Mouse (Mus musculus) adrenal gland, postnatal 14 days (tissue): ENCODE measurements at regions not wholly inside any gene's neighbourhood (a gene's known extent, or its start where the extent isn't known, plus 50 kb on each side); places are given as distances from the start of the nearest gene placed in this dataset.

Experiments
- DNase-seq: peaks from one replicate; pipeline ENCODE4 v3.0.0; 2021; ENCODE audit warnings: mixed read lengths

DNA sequence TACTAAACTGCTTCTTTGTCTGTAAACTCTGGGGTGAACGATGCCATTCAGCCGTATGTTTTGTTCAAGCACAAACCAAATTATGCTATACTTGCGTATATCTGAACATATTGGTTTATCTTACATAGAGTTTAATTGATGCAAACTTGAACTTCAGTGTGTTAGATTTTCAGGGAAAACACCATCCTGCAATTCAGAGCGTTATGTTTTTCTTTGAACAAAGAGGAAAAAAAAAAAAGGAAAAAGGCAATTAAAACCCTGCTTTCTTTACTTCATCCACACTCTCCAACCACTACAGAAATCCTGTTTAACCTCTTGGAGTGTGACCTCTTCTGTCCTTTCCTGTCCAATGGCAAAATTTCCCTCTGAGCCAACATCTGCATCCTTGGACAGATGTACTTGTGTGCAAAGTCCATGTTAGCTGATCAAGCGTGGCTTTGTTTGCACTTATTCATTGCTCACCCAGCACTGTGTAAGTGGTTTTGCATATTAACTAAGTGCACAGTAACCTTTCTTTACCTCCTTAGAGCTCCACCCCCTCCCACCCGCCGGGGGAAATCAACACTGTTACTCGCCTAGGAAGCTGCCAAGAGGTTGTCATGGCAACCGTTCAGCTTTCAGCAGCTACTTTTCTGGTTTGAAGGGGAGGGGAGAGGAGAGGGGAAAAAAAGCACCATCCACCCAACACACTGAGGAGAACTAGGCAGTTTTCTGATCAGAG is 174.4 kb upstream of the Klf12 start:
- peak; percentile 65 for DNase-seq

DNA sequence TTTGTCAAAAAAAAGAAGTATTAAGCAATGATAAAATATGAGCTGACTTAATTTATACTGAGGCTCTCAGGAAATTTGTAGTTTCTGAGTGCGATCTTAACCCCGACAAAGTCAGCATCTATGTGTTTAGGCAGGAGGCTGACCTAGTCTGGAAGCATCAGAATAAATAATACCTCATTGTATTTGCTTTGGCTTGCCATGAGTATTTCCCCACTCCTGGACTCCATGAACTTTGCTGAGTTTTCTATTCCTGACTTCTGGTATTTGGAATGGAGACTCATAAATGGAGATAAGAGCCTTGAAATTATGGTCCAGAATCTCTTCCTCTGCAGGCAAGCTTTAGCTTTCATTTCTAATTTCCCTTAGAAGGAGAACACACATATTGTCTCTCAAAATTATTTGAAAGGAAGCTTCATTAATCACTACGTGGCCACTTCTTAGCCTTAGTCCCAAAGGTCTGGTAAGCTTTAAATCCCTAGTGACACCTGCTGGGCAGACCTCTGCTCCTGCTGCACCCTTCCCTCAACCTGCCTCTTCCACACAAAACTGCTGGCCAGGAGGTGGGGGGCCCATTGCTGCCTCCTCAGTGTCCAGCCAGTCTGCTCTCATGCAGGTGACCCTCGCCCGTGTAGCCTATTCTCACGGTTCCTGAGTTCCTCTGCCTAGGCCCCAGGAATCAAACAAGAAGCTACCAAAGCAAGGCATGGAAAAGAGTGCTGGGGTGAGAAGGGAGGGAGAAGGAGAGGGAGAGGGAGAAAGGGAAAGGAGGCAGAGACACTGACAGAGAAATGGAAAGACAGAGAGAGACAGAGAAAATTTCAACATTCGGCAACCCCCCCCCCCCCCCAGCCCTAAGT is 173.6 kb upstream of the Klf12 start:
- no peak for DNase-seq

GRCm38 (mm10) chr14:100446130-100446529 is 161.7 kb upstream of the Klf12 start:
- DNase-seq, result no peak

GRCm38 (mm10) chr14:100444848-100445247 is 160.4 kb upstream of the Klf12 start:
- no peak for DNase-seq

DNA sequence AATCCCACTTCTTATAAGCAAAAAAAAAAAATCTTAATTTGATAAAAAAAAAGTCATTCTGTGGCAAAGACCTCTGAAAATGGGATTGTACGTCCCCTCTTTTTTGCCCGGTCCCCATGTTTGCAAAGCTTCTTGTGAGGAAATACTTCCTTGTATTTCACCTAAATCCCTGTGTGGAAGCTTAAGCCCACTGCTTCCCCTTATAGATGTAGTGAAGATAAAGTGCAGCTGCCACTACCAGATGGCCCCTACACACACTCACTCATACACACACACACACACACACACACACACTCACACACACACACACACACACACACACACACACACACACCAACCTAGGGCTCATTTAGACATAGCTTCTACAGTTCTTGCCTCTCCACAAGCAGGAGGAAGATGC is 159.6 kb upstream of the Klf12 start:
- DNase-seq, result no peak

GRCm38 (mm10) chr14:100437552-100437951 is 153.1 kb upstream of the Klf12 start:
- DNase-seq, result no peak

DNA sequence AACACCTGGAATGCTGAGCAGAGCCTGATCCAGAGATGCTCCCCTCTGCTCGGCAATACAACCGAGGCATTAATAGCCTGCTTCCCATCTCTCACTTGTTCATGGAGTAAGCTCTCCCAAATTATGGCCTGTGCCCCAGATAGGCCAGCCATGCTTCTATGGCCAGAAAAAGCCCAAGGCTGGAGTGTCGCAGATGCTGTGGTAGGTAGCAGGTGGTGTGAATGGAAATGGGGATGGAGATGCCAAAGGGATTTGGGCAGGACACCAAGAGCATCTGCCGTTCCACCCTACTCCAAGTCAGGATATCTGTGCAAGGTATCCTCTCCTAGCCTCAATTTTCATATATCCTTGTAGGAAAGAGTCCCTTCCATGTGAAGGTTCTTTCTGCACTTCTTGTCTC is 145.2 kb upstream of the Klf12 start:
- DNase-seq, result no peak

DNA sequence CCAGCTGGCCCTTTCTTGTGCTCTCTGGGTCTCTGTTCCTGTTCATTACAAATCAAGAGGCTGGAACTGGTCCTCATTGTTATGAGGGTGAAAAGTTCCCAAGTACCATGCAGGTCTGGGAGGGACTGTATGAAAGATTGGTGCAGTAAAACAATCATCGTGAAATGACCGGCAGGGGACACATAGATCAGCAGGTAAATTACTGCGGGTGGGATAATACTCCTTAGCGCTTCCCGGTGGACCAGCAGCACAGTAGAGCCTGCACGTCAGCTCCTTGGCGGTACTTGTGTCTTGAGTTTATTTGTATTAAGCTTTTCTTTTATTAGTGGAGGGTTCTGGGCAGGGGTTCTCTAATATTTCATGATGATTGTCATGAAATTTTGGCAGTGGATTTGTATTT is 141.9 kb upstream of the Klf12 start:
- DNase-seq, result no peak

DNA sequence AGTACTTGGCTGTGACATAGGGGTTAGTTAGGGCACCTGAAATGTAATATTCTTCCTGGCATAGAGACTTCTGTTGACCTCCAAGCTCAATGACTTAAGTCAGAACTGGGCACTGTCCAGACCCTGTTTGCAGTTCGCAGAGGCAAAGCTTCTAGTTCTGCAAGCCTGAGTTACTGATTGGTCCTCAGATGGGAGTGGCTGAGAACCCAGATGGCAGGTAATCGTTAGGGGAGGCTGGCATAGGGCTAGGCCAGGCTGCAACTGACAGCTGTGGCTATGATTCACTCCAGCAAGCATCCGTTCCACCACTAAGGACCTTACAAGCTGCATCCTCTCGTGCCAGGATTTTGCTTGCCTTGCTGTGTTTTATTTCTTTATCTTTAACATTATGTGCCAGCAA is 139.3 kb upstream of the Klf12 start:
- DNase-seq, result no peak

DNA sequence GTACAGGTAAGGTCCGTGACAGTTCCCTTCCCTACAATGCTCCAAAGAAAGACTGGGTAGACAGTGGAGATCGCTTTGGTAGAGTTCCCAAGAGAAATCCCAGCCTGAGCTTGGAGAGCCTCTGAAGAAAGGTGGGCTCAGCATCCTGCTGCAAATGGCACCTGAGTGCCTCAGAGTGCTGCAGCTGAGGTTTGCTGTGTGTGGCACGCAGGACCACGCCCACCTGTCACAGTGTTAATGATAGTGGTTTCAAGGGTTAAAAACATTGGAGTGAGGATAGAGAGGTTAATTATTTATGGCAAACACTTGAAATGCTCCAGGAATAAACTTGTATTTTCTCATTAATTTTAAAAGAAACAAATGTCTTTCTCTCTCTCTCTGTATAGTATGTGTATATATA is 137.2 kb upstream of the Klf12 start:
- no peak for DNase-seq

DNA sequence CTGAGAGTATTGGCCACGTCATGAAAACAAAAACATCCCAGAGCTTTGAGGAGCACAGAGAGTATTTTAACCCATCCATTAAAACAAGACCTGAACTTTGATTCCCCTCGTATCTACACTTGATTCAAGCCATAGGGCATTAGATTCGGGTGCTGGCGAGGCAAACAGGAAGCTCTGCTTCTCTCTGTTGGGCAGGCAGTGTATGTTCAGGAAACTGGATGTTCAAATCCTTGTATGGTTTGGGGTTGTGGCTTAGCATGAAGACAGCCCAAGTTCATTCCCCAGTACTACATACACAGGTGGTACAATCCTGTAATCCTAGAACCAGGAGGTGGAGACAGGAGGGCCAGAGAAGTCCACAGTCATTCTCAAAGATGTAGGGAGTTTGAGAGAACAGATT is 130.6 kb upstream of the Klf12 start:
- DNase-seq, result no peak

DNA sequence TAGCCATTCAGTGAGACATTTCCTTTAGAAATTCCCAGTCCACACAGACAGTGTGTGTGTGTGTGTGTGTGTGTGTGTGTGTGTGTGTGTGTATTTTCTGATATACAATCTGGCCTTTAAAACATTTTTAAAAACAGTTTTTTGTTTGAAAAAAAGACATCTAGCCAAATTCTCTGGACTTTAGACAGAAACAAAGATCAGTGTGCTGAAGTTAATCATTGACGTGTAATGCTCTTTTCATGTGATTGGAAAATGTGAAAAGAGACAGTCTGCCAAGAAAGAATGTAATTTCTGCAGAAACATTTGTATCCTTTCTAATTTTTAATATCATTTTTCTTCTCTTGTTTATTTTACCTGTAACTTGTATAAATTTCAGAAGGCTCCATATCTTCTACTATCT is 127.7 kb upstream of the Klf12 start:
- no peak for DNase-seq

DNA sequence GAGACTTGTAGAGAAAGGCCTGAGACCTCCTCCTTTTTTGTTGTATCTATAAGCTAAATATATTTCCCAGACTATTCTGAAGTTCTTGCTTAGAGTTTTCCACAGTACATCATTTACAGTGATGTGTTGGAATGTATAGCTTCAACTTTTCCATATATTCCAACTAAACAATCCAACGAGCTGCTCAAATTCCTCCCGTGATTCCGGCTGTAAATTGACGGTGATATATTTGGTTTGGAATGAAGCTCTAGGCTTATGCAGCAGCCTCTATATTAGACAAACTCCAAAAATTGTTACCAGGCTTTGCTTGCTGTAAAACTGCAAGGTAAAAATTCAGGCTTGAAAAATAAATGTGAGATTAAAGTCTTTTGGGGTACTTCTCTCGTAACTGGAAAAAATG is 112.7 kb upstream of the Klf12 start:
- DNase-seq, result no peak

DNA sequence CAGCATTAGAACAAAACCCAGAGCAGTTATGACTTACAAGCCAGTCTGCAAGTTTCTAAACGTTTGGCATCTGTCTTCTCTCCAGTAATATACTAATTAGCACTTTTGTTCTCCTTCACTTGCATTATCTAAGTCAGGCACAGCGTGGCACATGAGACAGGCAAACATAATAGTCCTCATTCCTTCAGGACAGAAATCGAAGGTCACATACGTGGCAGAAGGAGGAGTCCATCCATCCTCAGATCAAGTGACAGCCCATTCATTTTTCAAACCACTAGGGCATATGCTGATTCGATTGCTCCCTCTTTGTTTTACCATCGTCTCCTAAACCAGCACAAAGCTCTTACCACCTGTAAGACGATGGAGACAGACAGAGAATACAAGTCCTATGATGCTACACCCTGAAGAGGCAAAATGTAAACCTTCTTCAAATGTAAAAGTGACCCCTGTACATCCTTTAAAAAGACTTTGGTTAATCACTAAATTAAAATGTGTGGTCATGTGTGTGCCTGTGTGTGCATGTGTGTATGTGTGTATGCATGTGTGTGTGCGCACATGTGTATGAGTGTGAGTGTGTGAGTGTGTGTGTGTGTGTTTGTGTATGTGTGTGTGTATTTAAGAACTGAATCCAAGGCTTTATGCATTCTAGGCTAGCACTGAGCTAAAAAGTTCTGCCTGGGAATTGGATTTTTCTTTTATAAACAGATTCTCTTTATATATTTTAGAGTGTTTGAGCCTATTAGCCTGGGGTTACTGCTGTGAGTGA is 90.9 kb upstream of the Klf12 start:
- DNase-seq, result no peak

DNA sequence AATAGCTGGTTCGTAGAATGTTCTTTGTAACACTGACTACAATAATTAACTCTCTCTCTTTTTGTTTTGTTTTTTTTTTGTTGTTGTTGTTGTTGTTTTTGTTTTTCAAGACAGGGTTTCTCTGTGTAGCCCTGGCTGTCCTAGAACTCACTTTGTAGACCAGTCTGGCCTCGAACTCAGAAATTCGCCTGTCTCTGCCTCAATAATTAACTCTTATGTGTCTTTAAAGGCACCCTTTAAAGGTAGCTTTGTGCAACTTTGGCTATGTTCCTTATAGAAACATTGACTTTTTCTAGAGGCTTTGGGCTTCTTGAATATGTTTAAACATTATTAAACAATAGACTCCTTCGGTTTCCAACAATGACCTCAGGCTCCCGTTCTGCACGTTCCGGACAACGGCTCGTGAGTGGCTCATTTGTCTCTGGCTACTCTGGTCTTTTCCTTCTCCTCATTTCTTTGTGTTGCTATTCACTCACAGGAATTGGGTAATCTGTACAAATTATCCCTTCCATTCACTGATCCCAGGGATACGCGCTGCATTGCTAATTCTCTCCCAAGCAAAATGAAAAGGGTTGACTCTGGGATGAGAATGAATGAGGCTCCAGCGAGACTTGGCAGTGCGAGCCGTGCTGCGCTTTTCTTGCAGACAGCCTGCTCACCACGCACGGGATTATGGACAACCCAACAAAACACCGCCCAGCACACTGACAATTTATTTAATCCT is 90.2 kb upstream of the Klf12 start:
- DNase-seq, result no peak

- no peak for DNase-seq
Observed at GRCm38 (mm10) chr14:100366234-100366864, 81.9 kb upstream of the Klf12 start.

DNA sequence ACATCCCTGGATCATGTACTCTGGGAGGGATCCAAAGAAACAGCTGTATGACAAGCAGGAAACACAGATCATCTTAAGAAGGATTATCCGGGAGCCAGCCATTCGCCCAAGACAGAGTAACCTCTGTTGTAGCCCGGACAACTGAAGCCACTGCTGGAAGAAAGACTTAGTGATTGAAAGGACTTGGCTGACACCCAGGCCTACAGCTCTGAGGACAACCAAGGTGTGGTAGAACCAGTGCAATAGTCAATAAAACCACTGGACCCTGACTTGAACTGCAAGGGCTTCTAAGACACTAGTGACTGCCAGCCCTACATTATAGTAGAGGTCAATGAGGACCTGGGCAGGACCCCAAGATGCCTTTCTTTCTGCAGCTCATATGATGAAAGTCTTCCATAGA is 78.3 kb upstream of the Klf12 start:
- DNase-seq, result no peak

GRCm38 (mm10) chr14:100361346-100362029 is 77.0 kb upstream of the Klf12 start:
- DNase-seq, result no peak

DNA sequence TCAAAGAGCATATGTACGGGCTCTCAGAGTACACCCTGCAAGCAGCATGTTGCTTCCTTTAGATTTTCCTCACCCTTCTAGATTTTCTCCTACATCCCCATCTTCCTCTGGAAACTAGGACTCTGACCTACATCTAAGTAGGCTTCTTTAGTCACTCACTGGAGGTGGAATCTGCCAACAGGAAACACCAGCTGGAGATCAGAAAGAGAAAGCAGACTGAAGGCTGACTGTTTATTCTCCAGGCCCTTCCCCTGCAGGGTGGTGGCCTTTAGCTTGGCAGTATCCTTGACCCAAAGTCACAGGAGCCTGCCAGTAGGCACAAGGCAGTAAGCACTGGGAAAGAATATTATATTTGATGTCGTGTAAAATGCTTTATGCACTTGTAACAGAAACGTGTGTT is 75.4 kb upstream of the Klf12 start:
- peak; percentile 17 for DNase-seq

GRCm38 (mm10) chr14:100357131-100357530 is 72.7 kb upstream of the Klf12 start:
- no peak for DNase-seq

GRCm38 (mm10) chr14:100353508-100353907 is 69.0 kb upstream of the Klf12 start:
- DNase-seq, result no peak
